9 mouse cellular contexts compared by ENCODE assay signal in the genomic region with DNA sequence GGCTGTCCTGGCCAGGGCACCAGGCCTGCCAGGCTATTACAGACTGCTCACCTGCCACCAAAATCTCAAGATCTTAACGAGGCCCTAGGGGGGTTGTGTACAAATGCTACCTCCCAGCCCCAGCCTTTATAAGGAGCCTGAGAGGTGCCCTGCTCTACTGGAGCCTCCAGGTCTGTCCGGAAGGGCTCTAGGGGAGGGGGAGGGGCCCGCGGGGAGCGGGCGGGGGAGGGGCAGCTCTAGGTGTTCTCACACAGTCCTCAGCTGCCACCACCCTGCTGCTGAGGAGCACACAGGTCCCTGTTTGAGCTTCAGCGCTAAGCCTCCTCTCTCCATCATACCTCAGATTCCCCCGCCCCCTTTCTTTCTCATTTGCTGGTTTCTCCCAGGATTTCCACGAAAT. TPM values are rescaled to one million over a fixed set of nuclear protein-coding genes. Genes with fewer than 3 reads are reported as not detected.
DNase-seq lines count a peak whose midpoint lies in the region; ATAC-seq lines count a peak whose summit lies in the region.
"Had no signal": no experiment of that assay in that cellular context is flagged by ENCODE, and none has a peak within 500 bp of the region (broad histone marks: within the 10 kb centered on the region; RNA-seq: fewer than 3 reads in every experiment).

No protein-coding gene starts in this region.

- ATAC-seq in heart, embryonic 14.5 days (ENCODE audit: insufficient number of reproducible peaks, insufficient read depth, low FRiP score, low read depth): peak; percentile 37; the same call in 1 of the 2 replicates
- ATAC-seq in hindbrain, embryonic 14.5 days (ENCODE audit: low FRiP score): no peak
- ATAC-seq in midbrain, embryonic 11.5 days (ENCODE audit: low FRiP score): no peak

- no peak overlapping the region for H3K27ac ChIP-seq in heart, embryonic 14.5 days (replicated peaks in 1 of 2; ENCODE audit: control insufficient read depth in 1 of 2, insufficient read depth in 1 of 2, low read depth in 2 of 2, low read length in 2 of 2)
- no peak overlapping the region for H3K27ac ChIP-seq in hindbrain, embryonic 14.5 days
- H3K27ac ChIP-seq in midbrain, embryonic 11.5 days (ENCODE audit: low read depth, low read length): no peak overlapping the region

- intact Hi-C loops in left cerebral cortex, postnatal 36 days (cut with DNase I): no loop called here
- intact Hi-C loops in left cerebral cortex, postnatal 4 days (cut with DNase I): no loop called here

- no peak for DNase-seq in heart, adult 18-20 months
- DNase-seq in ZHBTc4 (ENCODE audit: low read depth, low spot score): peak; percentile 55
- DNase-seq in hindbrain, embryonic 14.5 days (ENCODE audit: low spot score): no peak
- DNase-seq in midbrain, embryonic 11.5 days (ENCODE audit: low spot score, missing footprints): no peak
- DNase-seq in left cerebral cortex, postnatal 36 days (ENCODE audit: low spot score in 2 of 2): no peak
- DNase-seq in T-cell, adult 2 months (ENCODE audit: low spot score): no peak
- no peak for DNase-seq in left cerebral cortex, postnatal 4 days
- DNase-seq: adrenal gland, postnatal 14 days had no signal

- H3K9ac ChIP-seq in heart, embryonic 14.5 days (ENCODE audit: low read length): no peak overlapping the region
- H3K9ac ChIP-seq in hindbrain, embryonic 14.5 days: no peak overlapping the region
- H3K9ac ChIP-seq in midbrain, embryonic 11.5 days (ENCODE audit: low read length): peak overlapping the region; percentile 27; the same call in 1 of the 2 replicates

- H3K36me3 ChIP-seq in heart, embryonic 14.5 days (ENCODE audit: control insufficient read depth, insufficient read depth, low read length): no peaks in the 10 kb centered on the region
- no peaks in the 10 kb centered on the region for H3K36me3 ChIP-seq in hindbrain, embryonic 14.5 days (replicated peaks; ENCODE audit: control insufficient read depth, insufficient read depth)
- H3K36me3 ChIP-seq in midbrain, embryonic 11.5 days (ENCODE audit: control insufficient read depth, insufficient read depth, low read length): no peaks in the 10 kb centered on the region

- H3K9me3 ChIP-seq in heart, embryonic 14.5 days (ENCODE audit: control insufficient read depth, low read length): no peaks in the 10 kb centered on the region
- no peaks in the 10 kb centered on the region for H3K9me3 ChIP-seq in hindbrain, embryonic 14.5 days (ENCODE audit: control insufficient read depth, low read length)
- H3K9me3 ChIP-seq in midbrain, embryonic 11.5 days (ENCODE audit: control insufficient read depth, low read length): no peaks in the 10 kb centered on the region

- H3K4me2 ChIP-seq in heart, embryonic 14.5 days (ENCODE audit: low read length): peak overlapping the region; percentile 44
- H3K4me2 ChIP-seq in hindbrain, embryonic 14.5 days (replicated peaks): peak overlapping the region; percentile 32
- H3K4me2 ChIP-seq in midbrain, embryonic 11.5 days: peak overlapping the region; percentile 26; the same call in 1 of the 2 replicates

- WGBS in heart, embryonic 14.5 days: 8% methylated on average over 8 of the region's 9 CpGs
- 4% methylated on average over 9 of the region's 9 CpGs for WGBS in hindbrain, embryonic 14.5 days
- WGBS in midbrain, embryonic 11.5 days: 1% methylated on average over 6 of the region's 9 CpGs

- H3K4me3 ChIP-seq in heart, embryonic 14.5 days (ENCODE audit: control insufficient read depth in 1 of 2, insufficient read depth in 1 of 2, low read depth in 1 of 2, low read length in 2 of 2): peak overlapping the region in 1 of 2 experiments; percentile 11; a peak in 1 of 4 replicates
- H3K4me3 ChIP-seq in hindbrain, embryonic 14.5 days (replicated peaks; ENCODE audit: low read length): no peak overlapping the region; the same call in 1 of the 2 replicates
- H3K4me3 ChIP-seq in midbrain, embryonic 11.5 days (ENCODE audit: low read depth, low read length): no peak overlapping the region

- no peaks in the 10 kb centered on the region; the same call in 1 of the 2 replicates for H3K27me3 ChIP-seq in heart, embryonic 14.5 days (ENCODE audit: control insufficient read depth, insufficient read depth, low read length)
- H3K27me3 ChIP-seq in hindbrain, embryonic 14.5 days (ENCODE audit: control insufficient read depth, insufficient read depth, low read length): peaks cover 6% of the 10 kb centered on the region; the same call in 1 of the 2 replicates
- peaks cover 41% of the 10 kb centered on the region for H3K27me3 ChIP-seq in midbrain, embryonic 11.5 days (ENCODE audit: control insufficient read depth, insufficient read depth, low read length)

- peaks cover 19 to 24% of the 10 kb centered on the region in 2 experiments for H3K4me1 ChIP-seq in heart, embryonic 14.5 days (ENCODE audit: control insufficient read depth in 2 of 2, insufficient read depth in 2 of 2, low read length in 2 of 2)
- peaks cover 12% of the 10 kb centered on the region; the same call in 1 of the 2 replicates for H3K4me1 ChIP-seq in hindbrain, embryonic 14.5 days (replicated peaks; ENCODE audit: control insufficient read depth, insufficient read depth, low read length)
- peaks cover 11% of the 10 kb centered on the region for H3K4me1 ChIP-seq in midbrain, embryonic 11.5 days (ENCODE audit: control insufficient read depth, insufficient read depth, low read length)

RNA-seq across cellular contexts. Expression of gene Slc4a5, which starts 17.5 kb away (rescaled TPM):
- 0.11 and 0.16 TPM in 2 replicates for polyA plus RNA-seq in heart, embryonic 14.5 days (2014; fragmentation: Nextera tagmentation; extraction: Ambion mirVana)
- total RNA-seq in heart, adult 18-20 months (2021): under 1 TPM in 1 of 2 experiments, not detected in 1; 0.08 TPM
- polyA plus RNA-seq in hindbrain, embryonic 14.5 days (2014; fragmentation: Nextera tagmentation; extraction: Ambion mirVana): 3.5 and 4.8 TPM in 2 replicates
- polyA plus RNA-seq in midbrain, embryonic 11.5 days (2014; fragmentation: Nextera tagmentation; extraction: Ambion mirVana): 0.52 and 0.68 TPM in 2 replicates
- under 1 TPM; 0.25 to 0.69 TPM for total RNA-seq in left cerebral cortex, postnatal 36 days (2021)
- under 1 TPM; 0.46 to 0.52 TPM for total RNA-seq in left cerebral cortex, postnatal 4 days (2021)
